Mouse (Mus musculus) Patski (cell line): Measurements from ENCODE around the gene Rab31. TPM values are rescaled to one million over a fixed set of nuclear protein-coding genes. Genes with fewer than 3 reads are reported as not detected.

Experiments used
- ATAC-seq: fragments of 100-300 bp; one replicate; pipeline ENCODE4 v1.8.0; 2021
- CTCF ChIA-PET: fragments of 350-600 bp; sonication (Branson Sonifier 250); formaldehyde crosslinking; loops from one replicate; lab custom pipeline; 2022; ENCODE audit warnings: inconsistent platforms; lab: Charles Lee
- POLR2A ChIA-PET: fragments of 350-600 bp; sonication (Branson Sonifier 250); formaldehyde crosslinking; loops from one replicate; lab custom pipeline; 2022; ENCODE audit warnings: antibody characterized with exemption, inconsistent platforms; lab: Charles Lee
- DNase-seq: peaks from one replicate; pipeline ENCODE4 v3.0.0-alpha.2; 2011; ENCODE audit warnings: low read depth, low spot score
- H3K27me3 ChIP-seq: fragments of 371-371 bp; one replicate; pipeline ENCODE4 v1.5.1; 2021
- CTCF ChIP-seq: fragments of 100-300 bp; IDR thresholded peaks from one replicate; pipeline ENCODE4 v1.5.1; 2021
- in situ Hi-C: fragments of 300-500 bp; cut with MboI; formaldehyde crosslinking; loops from 3 replicates; pipeline ENCODE4 v1.11.1; 2018; ENCODE audit warnings: low pct_unique_long_range_greater_than_20kb, mixed read lengths
- polyA plus RNA-seq: library from polyadenylated mRNA; unstranded; gene quantifications from one replicate; pipeline ENCODE4 v1.2.3, GENCODE M21; 2021

Rab31 gene
- polyA plus RNA-seq, 1 experiment from 2014 or later, result 71.2 TPM

DNA sequence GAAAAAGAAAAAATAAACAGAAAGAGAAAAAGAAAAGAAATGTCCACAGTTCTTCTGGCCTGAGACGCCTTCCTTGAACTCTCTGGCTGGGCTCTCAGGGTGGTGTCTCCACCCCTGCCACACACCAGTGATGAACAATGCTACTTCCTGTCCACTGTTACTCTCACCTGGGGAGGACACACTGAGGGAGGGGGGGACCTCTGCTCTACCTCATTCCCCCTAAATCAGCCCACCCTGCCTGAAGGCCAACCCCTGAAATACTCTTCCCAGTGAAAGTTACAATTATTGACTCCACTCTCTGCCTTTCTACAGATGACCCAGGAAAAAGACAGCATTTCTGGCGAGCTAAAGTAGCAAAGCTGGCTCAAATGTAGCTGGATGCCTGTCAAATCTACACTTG is 46.7 kb downstream of the Rab31 start:
- DNase-seq (no peak), ATAC-seq (no peak)
- TF ChIP-seq CTCF, result no peak
- in situ Hi-C loops, result no loop called here
- POLR2A ChIA-PET, result interaction anchor here (0.7 kb wide), 1 partner anchor 8 kb away, joined by 10 read pairs; no protein-coding TSS in a partner anchor
- H3K27me3 ChIP-seq, result no peaks in the 10 kb centered on the region
- CTCF ChIA-PET, result interaction anchor here (1.3 to 2.5 kb wide), 2 partner anchors 8 to 16 kb away, joined by 3 to 8 read pairs; no protein-coding TSS in a partner anchor

DNA sequence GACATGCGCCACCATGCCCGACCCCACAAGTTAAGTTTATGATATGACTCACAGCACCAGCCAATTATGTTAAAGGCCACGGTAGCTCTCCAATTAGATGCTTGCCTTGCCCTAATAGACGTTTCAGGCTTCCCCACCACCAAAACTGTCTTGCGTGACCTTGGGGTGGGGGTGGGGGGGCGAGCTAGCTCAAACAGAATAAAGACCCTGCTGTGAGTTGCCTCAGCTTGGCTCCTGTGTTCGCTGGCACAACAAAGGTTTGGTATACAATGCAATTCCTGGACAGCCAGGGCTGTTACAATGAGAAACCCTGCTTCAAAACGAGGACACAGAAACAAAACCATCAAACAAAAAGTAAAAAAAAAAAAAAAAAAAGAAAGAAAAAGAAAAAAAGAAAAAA is 47.2 kb downstream of the Rab31 start:
- no peaks in the 10 kb centered on the region for H3K27me3 ChIP-seq
- in situ Hi-C loops, result no loop called here
- ChIA-PET CTCF (interaction anchor here (1.3 kb wide), 1 partner anchor 8 kb away, joined by 3 read pairs; no protein-coding TSS in a partner anchor), POLR2A (interaction anchor here (0.7 kb wide), 1 partner anchor 8 kb away, joined by 10 read pairs; no protein-coding TSS in a partner anchor)
- ATAC-seq (no peak), DNase-seq (no peak)
- TF ChIP-seq CTCF, result no peak

DNA sequence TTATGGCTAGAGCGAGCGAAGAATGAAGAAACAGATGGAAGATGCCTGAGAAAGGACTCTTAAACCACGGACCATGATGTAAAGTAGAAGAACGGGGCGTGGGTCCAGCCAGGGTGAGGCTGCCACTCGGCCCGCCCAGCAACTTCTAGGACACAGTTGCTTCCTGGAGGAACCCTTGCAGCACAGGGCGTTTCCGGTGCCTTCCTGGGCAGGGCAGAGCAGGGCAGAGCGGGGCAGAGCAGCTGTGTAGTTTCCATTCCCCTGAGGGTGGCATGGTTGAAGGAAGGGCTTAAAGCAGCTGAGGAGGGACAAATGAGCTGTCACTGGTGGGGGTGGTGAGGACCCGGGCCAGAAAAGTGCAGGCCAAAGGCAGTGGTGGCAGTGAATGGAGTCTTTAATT is 48.3 kb downstream of the Rab31 start:
- in situ Hi-C loops, result no loop called here
- ChIA-PET POLR2A (no interaction called here), CTCF (interaction anchor here (1.1 kb wide), 1 partner anchor 10 kb away, joined by 3 read pairs; no protein-coding TSS in a partner anchor)
- TF ChIP-seq CTCF, result no peak
- DNase-seq, result no peak
- no peak for ATAC-seq
- H3K27me3 ChIP-seq, result no peaks in the 10 kb centered on the region

DNA sequence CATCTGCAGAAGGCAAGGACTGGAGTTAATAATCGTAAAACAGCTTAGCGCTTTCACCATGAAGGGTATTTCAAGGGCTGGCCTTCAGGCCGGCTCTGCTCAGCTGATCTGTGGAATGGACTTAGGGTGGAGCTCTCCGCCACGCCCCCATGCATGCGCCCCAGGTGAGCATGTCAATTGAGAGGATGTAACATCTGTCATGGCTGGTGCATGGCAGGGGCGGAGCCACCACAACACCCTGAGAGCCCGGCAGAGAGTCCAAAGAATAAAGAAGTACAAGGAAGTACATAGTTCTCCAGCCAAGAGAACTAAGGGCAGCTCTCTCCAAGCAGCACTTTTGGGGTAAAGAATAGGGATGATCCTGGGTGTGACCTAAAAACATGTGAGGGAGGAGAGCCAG is 48.9 kb downstream of the Rab31 start:
- CTCF ChIA-PET, result interaction anchor here (1.1 to 1.4 kb wide), 2 partner anchors 10 to 16 kb away, joined by 3 to 6 read pairs; no protein-coding TSS in a partner anchor
- TF ChIP-seq CTCF, result no peak
- in situ Hi-C loops, result no loop called here

DNA sequence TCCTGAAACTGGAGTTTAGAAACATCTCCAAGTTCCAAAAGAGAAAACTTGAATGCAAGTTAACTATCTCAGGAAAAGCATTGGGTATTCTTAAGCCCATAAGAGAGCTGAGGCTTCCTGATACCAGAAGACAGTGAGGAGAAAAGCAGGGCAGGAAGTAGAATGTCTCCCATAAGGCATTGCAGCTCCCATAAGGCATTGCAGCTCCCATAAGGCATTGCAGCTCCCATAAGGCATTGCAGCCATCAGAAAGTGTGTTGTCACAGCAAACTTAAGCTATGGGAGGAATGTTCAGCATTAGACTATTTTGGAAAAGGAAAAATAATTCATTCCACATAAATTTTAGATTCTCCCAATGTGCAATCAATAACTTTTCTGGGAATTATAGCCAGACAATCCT is 51.2 kb downstream of the Rab31 start:
- H3K27me3 ChIP-seq, result no peaks in the 10 kb centered on the region
- in situ Hi-C loops, result no loop called here
- CTCF ChIA-PET, result no interaction called here
- TF ChIP-seq CTCF, result no peak
- POLR2A ChIA-PET, result no interaction called here
- ATAC-seq (no peak), DNase-seq (no peak)

More for the DNA sequence above, 48.9 kb downstream of the Rab31 start:
- DNase-seq (no peak), ATAC-seq (no peak)
- POLR2A ChIA-PET, result no interaction called here
- H3K27me3 ChIP-seq, result no peaks in the 10 kb centered on the region

DNA sequence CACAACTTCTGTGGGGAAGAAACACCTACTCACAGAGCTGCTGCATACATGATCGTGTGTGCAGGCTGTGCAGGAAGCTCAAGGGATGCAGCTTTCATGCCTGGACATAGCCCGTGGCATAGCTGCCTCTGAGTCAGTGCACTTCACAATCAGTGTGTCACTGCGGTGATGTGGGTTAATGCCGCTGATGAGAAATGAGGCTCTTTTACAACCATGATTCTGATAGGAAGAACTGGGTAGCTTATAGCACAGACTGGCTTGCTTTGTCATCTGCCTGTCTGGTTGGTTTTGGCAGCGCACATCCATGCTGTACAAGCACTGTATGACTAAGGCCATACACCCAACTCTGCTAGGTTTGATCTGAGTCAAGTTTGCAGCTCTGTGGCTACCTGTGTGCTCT is 52.7 kb downstream of the Rab31 start:
- ChIA-PET CTCF (no interaction called here), POLR2A (no interaction called here)
- in situ Hi-C loops, result no loop called here
- TF ChIP-seq CTCF, result no peak
- ATAC-seq (no peak), DNase-seq (no peak)
- no peaks in the 10 kb centered on the region for H3K27me3 ChIP-seq

DNA sequence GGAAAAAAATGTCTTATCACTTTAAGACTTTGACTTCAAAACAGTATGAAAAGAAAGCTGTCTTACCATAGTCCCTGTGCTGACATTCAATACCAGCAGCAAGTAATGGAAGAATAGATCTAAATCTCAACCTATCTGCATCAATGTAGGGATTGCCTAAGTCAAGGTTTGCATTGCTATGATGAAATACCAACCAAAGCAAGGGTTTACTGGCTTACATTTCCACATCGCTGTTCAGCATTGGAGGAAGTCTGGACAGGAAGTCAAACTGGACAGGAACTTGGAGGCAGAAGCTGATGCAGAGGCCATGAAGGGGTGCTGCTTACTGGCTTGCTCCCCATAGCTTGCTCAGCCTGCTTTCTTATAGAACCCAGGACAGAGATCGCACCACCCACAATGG is 54.0 kb downstream of the Rab31 start:
- H3K27me3 ChIP-seq, result no peaks in the 10 kb centered on the region
- no peak for TF ChIP-seq CTCF
- POLR2A ChIA-PET, result interaction anchor here (1.3 kb wide), 1 partner anchor 54 kb away, joined by 3 read pairs; the partner anchor contains the start of gene Rab31
- DNase-seq (no peak), ATAC-seq (no peak)
- CTCF ChIA-PET, result interaction anchor here (1.3 kb wide), 1 partner anchor 8 kb away, joined by 3 read pairs; no protein-coding TSS in a partner anchor
- in situ Hi-C loops, result no loop called here

DNA sequence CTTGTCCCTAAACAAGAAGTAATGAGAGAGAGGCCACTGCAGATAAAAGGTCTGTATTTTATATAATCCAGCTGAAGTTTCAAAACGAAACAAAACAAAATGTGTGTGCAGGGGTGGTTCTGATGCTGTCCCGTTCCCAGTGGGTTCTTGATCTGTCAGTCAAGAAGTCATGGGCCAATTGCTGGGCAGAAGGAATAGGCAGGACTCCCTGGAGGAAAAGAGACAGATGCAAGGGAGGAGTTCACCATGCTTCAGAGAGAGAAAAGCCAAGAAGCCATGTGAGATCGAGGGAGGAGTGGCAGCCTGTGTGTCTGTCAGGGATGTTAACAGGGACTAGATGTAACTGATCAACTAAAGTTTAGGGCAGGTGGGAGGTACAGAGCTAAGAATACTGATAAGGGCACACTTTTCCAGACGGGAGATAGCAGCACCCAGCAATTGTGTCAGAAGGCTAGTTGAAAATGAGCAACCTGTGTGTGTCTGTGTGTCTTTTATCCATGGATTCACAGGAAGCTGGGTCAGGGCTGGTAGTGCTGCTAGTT is 54.8 kb downstream of the Rab31 start:
- ATAC-seq, result no peak
- TF ChIP-seq CTCF, result no peak
- POLR2A ChIA-PET, result interaction anchor here (0.6 to 1.3 kb wide), 2 partner anchors 8 to 55 kb away, joined by 3 to 10 read pairs; partner anchors contain the start of gene Rab31
- DNase-seq, result no peak
- in situ Hi-C loops, result no loop called here
- CTCF ChIA-PET, result interaction anchor here (1.3 kb wide), 1 partner anchor 8 kb away, joined by 3 read pairs; no protein-coding TSS in a partner anchor
- no peaks in the 10 kb centered on the region for H3K27me3 ChIP-seq

DNA sequence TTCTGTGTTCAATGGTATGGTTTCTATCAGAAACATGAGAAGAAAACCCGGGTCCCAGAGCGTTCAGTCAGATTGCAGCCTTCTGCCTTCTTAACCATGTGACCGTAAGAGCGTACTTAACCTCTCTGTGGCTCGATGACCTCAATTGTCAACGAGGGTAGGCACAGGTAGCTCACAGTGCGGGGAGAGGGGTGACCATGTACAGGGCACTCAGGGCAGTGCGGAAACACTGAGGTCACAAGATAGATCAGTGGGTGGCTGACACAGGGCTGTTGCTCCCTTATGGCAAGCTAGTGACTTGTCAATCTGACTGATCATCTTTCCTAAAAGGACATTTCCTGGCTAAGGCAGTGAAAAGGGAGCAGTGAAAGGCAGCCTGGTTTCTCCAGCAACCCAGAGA is 58.5 kb downstream of the Rab31 start:
- no peak for ATAC-seq
- DNase-seq, result no peak
- no peak for TF ChIP-seq CTCF
- in situ Hi-C loops, result no loop called here
- ChIA-PET CTCF (interaction anchor here (1.6 kb wide), 1 partner anchor 9 kb away, joined by 4 read pairs; no protein-coding TSS in a partner anchor), POLR2A (interaction anchor here (1.1 kb wide), 1 partner anchor 133 kb away, joined by 4 read pairs; no protein-coding TSS in a partner anchor)
- no peaks in the 10 kb centered on the region for H3K27me3 ChIP-seq

DNA sequence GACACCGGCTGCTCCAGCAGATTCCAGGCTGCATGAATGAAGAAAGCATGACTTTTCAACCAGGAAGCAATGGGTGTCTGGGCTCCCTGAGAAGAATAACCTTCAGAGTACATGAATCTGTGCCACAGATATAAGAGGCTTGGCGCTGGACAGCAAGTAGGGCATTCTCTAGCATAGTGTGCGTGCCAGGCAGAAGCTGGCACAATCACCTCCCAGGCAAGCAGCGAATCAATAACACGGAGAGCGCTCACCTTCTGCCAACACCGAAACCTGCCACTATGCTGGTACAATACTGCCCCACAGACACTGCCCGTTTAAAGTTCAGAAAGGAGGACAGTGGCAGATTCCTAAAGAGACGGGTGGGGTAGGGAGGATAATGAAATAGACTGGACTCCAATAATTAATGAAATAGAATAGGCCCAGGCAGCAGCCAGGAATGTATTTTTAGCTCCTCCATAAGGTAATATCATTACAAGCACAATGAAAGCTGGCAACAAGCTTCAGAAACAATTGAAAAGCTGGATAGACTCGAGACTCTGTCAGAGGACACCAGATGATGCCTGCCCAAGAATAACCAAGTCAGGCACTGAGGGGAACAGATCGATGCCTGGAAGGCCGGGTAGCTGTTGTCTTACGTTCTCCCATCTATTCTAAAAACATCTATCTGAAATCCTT is 59.6 kb downstream of the Rab31 start:
- ChIA-PET POLR2A (interaction anchor here (1.1 kb wide), 1 partner anchor 134 kb away, joined by 4 read pairs; no protein-coding TSS in a partner anchor), CTCF (interaction anchor here (1.6 kb wide), 1 partner anchor 10 kb away, joined by 4 read pairs; no protein-coding TSS in a partner anchor)
- no peaks in the 10 kb centered on the region for H3K27me3 ChIP-seq
- DNase-seq (no peak), ATAC-seq (no peak)
- in situ Hi-C loops, result no loop called here
- no peak for TF ChIP-seq CTCF
